Mouse (Mus musculus) left cerebral cortex, postnatal 4 days (tissue): ENCODE measurements around the gene Fbxo45. TPM values are rescaled to one million over a fixed set of nuclear protein-coding genes. Genes with fewer than 3 reads are reported as not detected.
"Not testable (repeated sequence)": the region's sequence is repeated elsewhere in the genome, so short reads cannot be mapped to it uniquely, and the experiment has no call there.

ENCODE experiments used
- DNase-seq: peaks from one replicate; pipeline ENCODE4 v3.0.0-alpha.2; 2022
- intact Hi-C: fragments of 180-260 bp; cut with DNase I; formaldehyde crosslinking; loops from one replicate; pipeline ENCODE4 v1.15.1; 2025
- total RNA-seq, 2 experiments: library from RNA; stranded (reverse); gene quantifications; 2 replicates each; pipeline ENCODE4 v1.2.3; 2021

Gene Fbxo45
- total RNA-seq = 10 to 100 TPM; 45.5 to 46.7 TPM

GRCm38 (mm10) chr16:32246952-32247370 lies at the start of gene Fbxo45, which contains the start of gene Wdr53:
Fbxo45 (minus strand) TSS chr16:32247158.
Wdr53 (plus strand) TSS chr16:32247227.
- intact Hi-C loops = no loop called here
- peak; percentile 98 for DNase-seq

- intact Hi-C loops = no loop called here
- no peak for DNase-seq
These were observed 44.9 kb upstream of the Fbxo45 start for GRCm38 (mm10) chr16:32291821-32292220.

- no peak for DNase-seq
- intact Hi-C loops = loop anchor here (10.0 kb wide), 1 partner anchor 92 kb away; no protein-coding TSS in a partner anchor
These were observed 35.6 kb upstream of the Fbxo45 start for GRCm38 (mm10) chr16:32282608-32283007.

- DNase-seq = no peak
- intact Hi-C loops = loop anchor here (10.0 kb wide), 1 partner anchor 95 kb away; no protein-coding TSS in a partner anchor
These were observed 33.3 kb upstream of the Fbxo45 start for GRCm38 (mm10) chr16:32280211-32280610.

- DNase-seq = no peak
- intact Hi-C loops = no loop called here
These were observed 31.4 kb upstream of the Fbxo45 start for GRCm38 (mm10) chr16:32278396-32278795.

- DNase-seq = peak; percentile 89
- intact Hi-C loops = no loop called here
These were observed 30.6 kb upstream of the Fbxo45 start, which contains the start of gene Rnf168 for GRCm38 (mm10) chr16:32277308-32278256. Rnf168 (plus strand) TSS chr16:32277459.

- no peak for DNase-seq
- intact Hi-C loops = no loop called here
These were observed 28.9 kb upstream of the Fbxo45 start for GRCm38 (mm10) chr16:32275830-32276229.

GRCm38 (mm10) chr16:32275041-32275440 lies 28.1 kb upstream of the Fbxo45 start:
- intact Hi-C loops = no loop called here
- DNase-seq = no peak

- peak; percentile 8 for DNase-seq
These were observed 26.4 kb upstream of the Fbxo45 start for GRCm38 (mm10) chr16:32273338-32273737.

GRCm38 (mm10) chr16:32271291-32271690 lies 24.3 kb upstream of the Fbxo45 start, which contains the start of gene Smco1:
Smco1 (plus strand) TSS chr16:32271468.
- DNase-seq = no peak
- intact Hi-C loops = no loop called here

More at GRCm38 (mm10) chr16:32273338-32273737, 26.4 kb upstream of the Fbxo45 start:
- intact Hi-C loops = no loop called here

GRCm38 (mm10) chr16:32264225-32264624 lies 17.3 kb upstream of the Fbxo45 start:
- DNase-seq, intact Hi-C loops: not testable (repeated sequence)

- DNase-seq = peak; percentile 58
- intact Hi-C loops = no loop called here
These were observed 587 bp downstream of the Fbxo45 start for GRCm38 (mm10) chr16:32246351-32246791.

- intact Hi-C loops = no loop called here
These were observed 3.1 kb downstream of the Fbxo45 start for GRCm38 (mm10) chr16:32243901-32244300.

GRCm38 (mm10) chr16:32239428-32240312 lies 7.3 kb downstream of the Fbxo45 start:
- intact Hi-C loops = no loop called here
- DNase-seq = no peak

More at GRCm38 (mm10) chr16:32243901-32244300, 3.1 kb downstream of the Fbxo45 start:
- DNase-seq = no peak

GRCm38 (mm10) chr16:32237930-32238680 lies 8.9 kb downstream of the Fbxo45 start:
- intact Hi-C loops = no loop called here
- no peak for DNase-seq

GRCm38 (mm10) chr16:32232050-32232449 lies 14.9 kb downstream of the Fbxo45 start:
- intact Hi-C loops, DNase-seq: not testable (repeated sequence)

GRCm38 (mm10) chr16:32222399-32222798 lies 24.6 kb downstream of the Fbxo45 start:
- intact Hi-C loops = no loop called here
- DNase-seq = no peak

GRCm38 (mm10) chr16:32221803-32222202 lies 25.2 kb downstream of the Fbxo45 start:
- no peak for DNase-seq
- intact Hi-C loops = no loop called here

- intact Hi-C loops = no loop called here
- DNase-seq = no peak
These were observed 32.0 kb downstream of the Fbxo45 start for GRCm38 (mm10) chr16:32214804-32215576.
